Mouse (Mus musculus) liver, adult (tissue): ENCODE results near the gene Oxct2a.

ENCODE experiments used
- GATA4 ChIP-seq: IDR thresholded peaks from 2 replicates; pipeline ENCODE4 v1.6.1; 2014; ENCODE audit warnings: mild to moderate bottlenecking, low read length; ENCODE audit not compliant: insufficient replicate concordance

Gene Oxct2a

GRCm38 (mm10) chr4:123323534-123323933 is at the start of gene Oxct2a:
Gene Oxct2a, minus strand, starts transcription at chr4:123323634.
- no peak for TF ChIP-seq GATA4

- no peak for TF ChIP-seq GATA4
Observed at GRCm38 (mm10) chr4:123363555-123363954, 40.1 kb upstream of the Oxct2a start.

GRCm38 (mm10) chr4:123360771-123361170 is 37.3 kb upstream of the Oxct2a start:
- TF ChIP-seq GATA4: no peak

GRCm38 (mm10) chr4:123358613-123359012 is 35.2 kb upstream of the Oxct2a start:
- TF ChIP-seq GATA4: no peak

- TF ChIP-seq GATA4: no peak
Observed at GRCm38 (mm10) chr4:123355941-123356340, 32.5 kb upstream of the Oxct2a start.

GRCm38 (mm10) chr4:123353271-123353877 is 29.9 kb upstream of the Oxct2a start:
- no peak for TF ChIP-seq GATA4

- no peak for TF ChIP-seq GATA4
Observed at GRCm38 (mm10) chr4:123343471-123343789, 20.0 kb upstream of the Oxct2a start.

- no peak for TF ChIP-seq GATA4
Observed at GRCm38 (mm10) chr4:123342642-123343470, 19.4 kb upstream of the Oxct2a start, which contains the start of gene Bmp8a. Gene Bmp8a, minus strand, starts transcription at chr4:123343252.

- TF ChIP-seq GATA4: no peak
Observed at GRCm38 (mm10) chr4:123342091-123342641, 18.7 kb upstream of the Oxct2a start.

GRCm38 (mm10) chr4:123340232-123340631 is 16.8 kb upstream of the Oxct2a start:
- no peak for TF ChIP-seq GATA4

- no peak for TF ChIP-seq GATA4
Observed at GRCm38 (mm10) chr4:123337693-123338092, 14.3 kb upstream of the Oxct2a start.

- no peak for TF ChIP-seq GATA4
Observed at GRCm38 (mm10) chr4:123335796-123336585, 12.6 kb upstream of the Oxct2a start.

- TF ChIP-seq GATA4: no peak
Observed at GRCm38 (mm10) chr4:123334177-123334576, 10.7 kb upstream of the Oxct2a start.

GRCm38 (mm10) chr4:123333151-123333550 is 9.7 kb upstream of the Oxct2a start:
- TF ChIP-seq GATA4: no peak

- TF ChIP-seq GATA4: no peak
Observed at GRCm38 (mm10) chr4:123331326-123331725, 7.9 kb upstream of the Oxct2a start.
